Mouse (Mus musculus) heart, adult 18-20 months (tissue): ENCODE measurements around the gene 1700086D15Rik. TPM values are rescaled to one million over a fixed set of nuclear protein-coding genes. Genes with fewer than 3 reads are reported as not detected.

ENCODE experiments used
- DNase-seq, 2 experiments: peaks; one replicate each; pipeline ENCODE4 v3.0.0; 2021 to 2022; ENCODE audit warnings: mixed read lengths in 1 of 2
- long read RNA-seq, 2 experiments: library from polyadenylated mRNA; stranded (forward); transcript quantifications; one replicate each; pipeline ENCODE4 v2.0.0; 2021
- total RNA-seq, 2 experiments: library from RNA; stranded (reverse); gene quantifications; 2 replicates each; pipeline ENCODE4 v1.2.3; 2021

The 1700086D15Rik gene
- total RNA-seq, result not detected
- long read RNA-seq, experiment 1, result 0 reads
- long read RNA-seq, experiment 2, result 0 reads

GRCm38 (mm10) chr11:65159791-65160190, at the start of gene 1700086D15Rik:
Gene 1700086D15Rik, minus strand, starts transcription at chr11:65159891.
- no peak for DNase-seq

- peak; percentile 78 to 91 for DNase-seq
These were observed 49.8 kb upstream of the 1700086D15Rik start for GRCm38 (mm10) chr11:65209441-65209840.

- peak; percentile 75 to 84 for DNase-seq
These were observed 45.6 kb upstream of the 1700086D15Rik start for GRCm38 (mm10) chr11:65205306-65205705.

GRCm38 (mm10) chr11:65204651-65205050, 45.0 kb upstream of the 1700086D15Rik start:
- no peak for DNase-seq

- no peak for DNase-seq
These were observed 43.3 kb upstream of the 1700086D15Rik start for GRCm38 (mm10) chr11:65203020-65203419.

- no peak for DNase-seq
These were observed 42.5 kb upstream of the 1700086D15Rik start for GRCm38 (mm10) chr11:65202236-65202635.

- no peak for DNase-seq
These were observed 38.3 kb upstream of the 1700086D15Rik start for GRCm38 (mm10) chr11:65198026-65198425.

- DNase-seq, result peak; percentile 56 to 87
These were observed 37.6 kb upstream of the 1700086D15Rik start for GRCm38 (mm10) chr11:65197280-65197679.

GRCm38 (mm10) chr11:65186974-65187373, 27.3 kb upstream of the 1700086D15Rik start:
- no peak for DNase-seq

- DNase-seq, result no peak
These were observed 25.4 kb upstream of the 1700086D15Rik start for GRCm38 (mm10) chr11:65185114-65185513.

GRCm38 (mm10) chr11:65170121-65170750, 10.5 kb upstream of the 1700086D15Rik start:
- DNase-seq, result no peak

GRCm38 (mm10) chr11:65162767-65163120, 3.1 kb upstream of the 1700086D15Rik start, which contains the start of gene Arhgap44:
Gene Arhgap44, minus strand, starts transcription at chr11:65162961.
- peak; percentile 65 to 82 for DNase-seq

GRCm38 (mm10) chr11:65161881-65162766, 2.4 kb upstream of the 1700086D15Rik start:
- peak; percentile 20 to 28 for DNase-seq

GRCm38 (mm10) chr11:65160991-65161880, 1.5 kb upstream of the 1700086D15Rik start:
- no peak for DNase-seq

- DNase-seq, result no peak
These were observed 1.1 kb downstream of the 1700086D15Rik start for GRCm38 (mm10) chr11:65158658-65158990.

- DNase-seq, result no peak
These were observed 1.6 kb downstream of the 1700086D15Rik start for GRCm38 (mm10) chr11:65157966-65158657.

- no peak for DNase-seq
These were observed 6.7 kb downstream of the 1700086D15Rik start for GRCm38 (mm10) chr11:65153006-65153405.

GRCm38 (mm10) chr11:65148441-65148840, 11.2 kb downstream of the 1700086D15Rik start:
- DNase-seq, result no peak

- DNase-seq, result no peak
These were observed 16.8 kb downstream of the 1700086D15Rik start for GRCm38 (mm10) chr11:65142838-65143417.

- DNase-seq, result no peak
These were observed 20.7 kb downstream of the 1700086D15Rik start for GRCm38 (mm10) chr11:65139030-65139429.

GRCm38 (mm10) chr11:65137145-65137652, 22.5 kb downstream of the 1700086D15Rik start:
- DNase-seq, result no peak
